Mouse (Mus musculus) olfactory bulb, adult 2 months (tissue): Measurements from ENCODE around the gene Itfg1. TPM values are rescaled to one million over a fixed set of nuclear protein-coding genes. Genes with fewer than 3 reads are reported as not detected.

ENCODE experiments used
- H3K27ac ChIP-seq: fragments of 200-500 bp; 2 replicates; pipeline ENCODE4 v1.5.1; 2012; ENCODE audit warnings: low read depth, low read length; ENCODE audit not compliant: insufficient read depth
- H3K4me1 ChIP-seq: fragments of 200-500 bp; 2 replicates; pipeline ENCODE4 v1.6.1; 2012; ENCODE audit warnings: low read length; ENCODE audit not compliant: control insufficient read depth, insufficient read depth
- H3K4me3 ChIP-seq: fragments of 200-500 bp; 2 replicates; pipeline ENCODE4 v1.5.1; 2012; ENCODE audit warnings: mild to moderate bottlenecking, low read depth, low read length, moderate library complexity; ENCODE audit not compliant: insufficient read depth
- CTCF ChIP-seq: fragments of 200-500 bp; IDR thresholded peaks from 2 replicates; pipeline ENCODE4 v1.5.1; 2012; ENCODE audit warnings: low read depth, mild to moderate bottlenecking, low read length, moderate library complexity; ENCODE audit not compliant: insufficient read depth
- POLR2A ChIP-seq: fragments of 200-500 bp; IDR thresholded peaks from 2 replicates; pipeline ENCODE4 v1.6.1; 2012; ENCODE audit warnings: mild to moderate bottlenecking, low read depth, low read length, moderate library complexity; ENCODE audit not compliant: insufficient read depth
- WGBS: fragments of 180-500 bp; shearing (Covaris S2); methylation state at CpG from one replicate; pipeline ENCODE4 v1.1.7; 2018; 5-methylcytosine and 5-hydroxymethylcytosine counted together
- polyA plus RNA-seq: library from polyadenylated mRNA; stranded (reverse); fragments of >200 nt; gene quantifications from 2 replicates; pipeline ENCODE4 v1.2.4, GENCODE M21; 2012; ENCODE audit warnings: low replicate concordance; ENCODE audit not compliant: missing spikeins, insufficient read depth, insufficient read length

Itfg1 gene
- polyA plus RNA-seq, 1 experiment: not detected

GRCm38 (mm10) chr8:85783871-85784270, 56.9 kb downstream of the Itfg1 start:
- no peak overlapping the region for H3K4me3 ChIP-seq
- 98% methylated on average over 1 of the region's 1 CpGs for WGBS
- TF ChIP-seq POLR2A (no peak), CTCF (no peak)
- H3K27ac ChIP-seq: no peak overlapping the region
- H3K4me1 ChIP-seq: no peaks in the 10 kb centered on the region

DNA sequence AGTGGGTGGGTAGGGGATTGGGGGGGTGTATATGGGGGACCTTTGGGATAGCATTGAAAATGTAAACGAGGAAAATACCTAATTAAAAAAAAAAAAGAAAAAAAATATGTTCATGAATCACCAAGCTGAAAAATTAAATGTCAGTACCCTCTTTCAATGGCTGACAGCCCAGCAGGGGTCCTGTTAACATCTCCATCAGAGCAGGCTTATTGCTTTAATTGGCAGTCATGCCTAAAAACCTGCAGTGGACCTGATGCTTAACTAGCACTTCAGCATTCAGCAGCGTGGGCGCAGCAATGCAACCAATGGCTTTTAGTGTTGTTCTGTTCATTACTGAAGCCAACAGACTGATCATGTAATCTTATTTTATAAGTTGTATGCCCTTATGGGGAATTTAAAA, 60.6 kb downstream of the Itfg1 start:
- no peak overlapping the region for H3K27ac ChIP-seq
- WGBS: 47% methylated on average over 3 of the region's 3 CpGs
- H3K4me3 ChIP-seq: no peak overlapping the region
- no peaks in the 10 kb centered on the region for H3K4me1 ChIP-seq
- no peak for TF ChIP-seq POLR2A
- no peak for TF ChIP-seq CTCF

DNA sequence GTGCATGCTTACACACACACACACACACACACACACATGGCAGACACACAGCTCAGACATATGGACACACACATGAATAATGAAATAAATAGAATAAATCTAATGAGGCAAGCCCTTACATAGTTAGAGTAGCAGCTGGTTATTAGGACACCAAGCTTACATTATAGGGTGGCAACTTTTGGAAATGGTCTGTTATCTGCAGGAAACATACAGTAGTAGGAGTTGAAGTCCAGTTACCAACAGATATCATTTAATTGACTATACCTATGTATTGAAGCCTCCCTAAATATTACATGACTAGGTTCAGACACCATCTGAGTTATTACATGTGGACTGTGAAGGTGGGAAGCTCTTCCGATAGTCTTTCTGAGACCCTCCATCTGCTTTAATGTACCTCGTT, 95.7 kb downstream of the Itfg1 start:
- Histone ChIP-seq H3K27ac (no peak overlapping the region), H3K4me1 (no peaks in the 10 kb centered on the region), H3K4me3 (no peak overlapping the region)
- no peak for TF ChIP-seq CTCF
- no peak for TF ChIP-seq POLR2A
- 98% methylated on average over 2 of the region's 2 CpGs for WGBS

- 78% methylated on average over 3 of the region's 3 CpGs for WGBS
- no peaks in the 10 kb centered on the region for H3K4me1 ChIP-seq
- no peak overlapping the region for H3K4me3 ChIP-seq
- H3K27ac ChIP-seq: no peak overlapping the region
- TF ChIP-seq POLR2A (no peak), CTCF (no peak)
Measured at GRCm38 (mm10) chr8:85730545-85730944, 110.2 kb downstream of the Itfg1 start.

GRCm38 (mm10) chr8:85717271-85717670, 123.5 kb downstream of the Itfg1 start:
- Histone ChIP-seq H3K4me3 (no peak overlapping the region), H3K4me1 (no peaks in the 10 kb centered on the region), H3K27ac (no peak overlapping the region)
- WGBS: 82% methylated on average over 5 of the region's 5 CpGs
- TF ChIP-seq POLR2A (no peak), CTCF (no peak)

- TF ChIP-seq CTCF (no peak), POLR2A (no peak)
- no peak overlapping the region for H3K4me3 ChIP-seq
- 98% methylated on average over 4 of the region's 4 CpGs for WGBS
- H3K27ac ChIP-seq: no peak overlapping the region
- no peaks in the 10 kb centered on the region for H3K4me1 ChIP-seq
Measured at GRCm38 (mm10) chr8:85716696-85717095, 124.0 kb downstream of the Itfg1 start.

- H3K27ac ChIP-seq: no peak overlapping the region
- no peak for TF ChIP-seq POLR2A
- TF ChIP-seq CTCF: no peak
- H3K4me1 ChIP-seq: no peaks in the 10 kb centered on the region
- 89% methylated on average over 2 of the region's 2 CpGs for WGBS
- no peak overlapping the region for H3K4me3 ChIP-seq
Measured at GRCm38 (mm10) chr8:85706988-85707387, 133.7 kb downstream of the Itfg1 start.

- WGBS: 2% methylated on average over 54 of the region's 65 CpGs
- TF ChIP-seq POLR2A (peak; percentile 97), CTCF (no peak; the same call in 1 of the 2 replicates)
- Histone ChIP-seq H3K27ac (peak within 1 kb of the TSS; percentile 94), H3K4me3 (peak within 1 kb of the TSS; percentile 99), H3K4me1 (peaks cover 3% of the 10 kb centered on the region; the same call in 1 of the 2 replicates)
Measured at GRCm38 (mm10) chr8:85700751-85701351, 139.9 kb downstream of the Itfg1 start, which contains the start of gene Neto2. Gene Neto2 (minus strand): TSS chr8:85700924.

DNA sequence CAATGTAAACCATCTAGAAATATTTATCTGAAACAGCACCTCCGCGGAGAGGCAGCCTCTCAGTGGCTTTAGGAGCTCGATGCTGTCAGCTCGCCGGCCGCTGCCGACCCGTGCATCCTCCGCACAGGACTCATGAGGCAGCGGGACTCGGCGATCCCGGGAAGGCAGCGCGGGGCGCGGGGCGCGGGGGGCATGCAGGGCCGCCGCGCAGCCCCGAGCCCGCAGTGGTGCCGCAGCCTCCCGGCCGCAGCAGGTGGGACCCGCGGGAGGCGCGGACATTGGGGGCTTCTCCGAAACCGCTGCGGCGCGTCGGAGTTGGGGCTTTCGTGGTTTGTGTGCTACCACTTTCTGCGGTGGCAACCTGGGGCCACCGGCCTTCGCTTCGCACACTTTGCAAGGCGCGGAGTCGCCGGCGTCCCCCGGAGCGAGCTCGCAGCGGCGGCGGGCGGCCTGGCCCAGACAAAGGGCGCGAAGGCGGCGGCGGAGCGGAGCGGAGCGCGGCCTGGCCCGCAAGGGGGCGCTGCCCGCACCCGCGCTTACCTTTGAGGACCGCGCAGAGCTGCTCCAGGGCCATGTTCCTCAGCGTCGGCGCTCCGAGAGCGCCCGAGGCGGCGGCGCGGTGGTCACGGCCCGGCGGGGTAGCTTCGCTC, 140.5 kb downstream of the Itfg1 start:
- H3K27ac ChIP-seq: peak overlapping the region; percentile 94
- TF ChIP-seq POLR2A (no peak), CTCF (peak; percentile 74)
- H3K4me3 ChIP-seq: peak overlapping the region; percentile 99
- WGBS: 1% methylated on average over 82 of the region's 84 CpGs
- peaks cover 3% of the 10 kb centered on the region; the same call in 1 of the 2 replicates for H3K4me1 ChIP-seq

- 0 out of 2 replicates have a peak, but pooled peaks have one; percentile 37 for TF ChIP-seq CTCF
- TF ChIP-seq POLR2A: no peak
- Histone ChIP-seq H3K27ac (no peak overlapping the region), H3K4me3 (no peak overlapping the region), H3K4me1 (peaks cover 3% of the 10 kb centered on the region; the same call in 1 of the 2 replicates)
- WGBS: under 1% methylated on average over 6 of the region's 6 CpGs
Measured at GRCm38 (mm10) chr8:85699051-85699450, 141.7 kb downstream of the Itfg1 start.

Other genes starting within 250 kb of the Itfg1 start
- gene Neto2, start 140.0 kb downstream of the Itfg1 start, polyA plus RNA-seq: 128 TPM in 1 of 2 replicates, not detected in the other
- gene Phkb, start within 50 bp of the Itfg1 start, polyA plus RNA-seq: not detected in 2 replicates